Mouse (Mus musculus): ENCODE results near the gene Arfip1.

Gene Arfip1

GRCm38 (mm10) chr3:84492657-84493056, 89.8 kb downstream of the Arfip1 start:
- no peak for DNase-seq (ENCODE audit: low read depth in 2 of 2, low spot score in 2 of 2)

- DNase-seq (ENCODE audit: low read depth in 2 of 2, low spot score in 2 of 2) = no peak
Measured at GRCm38 (mm10) chr3:84492148-84492547, 90.3 kb downstream of the Arfip1 start.

GRCm38 (mm10) chr3:84488716-84489115, 93.7 kb downstream of the Arfip1 start:
- no peak for DNase-seq (ENCODE audit: low read depth in 2 of 2, low spot score in 2 of 2)

DNA sequence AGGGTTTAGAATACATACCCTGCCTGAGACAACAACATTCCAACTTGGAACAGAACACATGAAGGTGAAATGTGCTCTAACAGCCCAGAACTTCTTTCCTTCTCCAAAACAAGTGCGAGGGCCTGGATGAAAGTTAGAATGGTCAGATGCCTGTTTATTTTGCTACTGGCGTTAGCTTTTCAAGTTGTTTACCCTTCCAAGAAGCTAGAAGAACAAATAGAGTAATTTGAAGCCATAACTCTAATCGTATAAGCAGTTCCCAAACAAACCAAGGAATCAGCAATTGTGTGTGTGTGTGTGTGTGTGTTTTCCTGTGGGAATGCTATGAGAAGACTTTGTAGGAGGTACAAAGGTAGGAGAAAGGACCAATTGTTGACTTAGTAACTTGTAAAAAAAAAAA, 97.5 kb downstream of the Arfip1 start:
- no peak for DNase-seq (ENCODE audit: low read depth in 2 of 2, low spot score in 2 of 2)

GRCm38 (mm10) chr3:84484333-84484732, 98.1 kb downstream of the Arfip1 start:
- DNase-seq (ENCODE audit: low read depth in 2 of 2, low spot score in 2 of 2) = no peak

- DNase-seq (ENCODE audit: low read depth in 2 of 2, low spot score in 2 of 2) = no peak
Measured at GRCm38 (mm10) chr3:84482121-84482520, 100.3 kb downstream of the Arfip1 start.

DNA sequence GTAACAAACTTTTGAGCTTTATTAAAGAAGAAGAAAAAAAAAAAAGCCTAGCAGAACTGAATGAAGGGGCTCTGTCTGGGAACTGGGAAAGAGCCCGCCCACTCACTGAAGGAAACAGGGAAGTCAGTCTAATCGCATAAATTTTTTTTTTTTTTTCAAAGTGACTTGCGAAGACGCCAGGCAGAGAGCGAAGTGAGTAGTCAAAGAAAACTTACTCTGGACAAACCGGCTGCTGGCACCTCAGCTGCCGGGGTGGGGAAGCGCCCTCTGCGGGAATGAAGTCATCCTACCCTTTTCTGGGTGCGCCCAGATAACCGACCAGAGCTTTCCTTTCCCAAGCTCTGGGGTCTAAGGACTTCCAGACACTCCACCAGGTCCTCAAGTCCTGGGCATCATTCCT, 101.3 kb downstream of the Arfip1 start:
- no peak for DNase-seq (ENCODE audit: low read depth in 2 of 2, low spot score in 2 of 2)

DNA sequence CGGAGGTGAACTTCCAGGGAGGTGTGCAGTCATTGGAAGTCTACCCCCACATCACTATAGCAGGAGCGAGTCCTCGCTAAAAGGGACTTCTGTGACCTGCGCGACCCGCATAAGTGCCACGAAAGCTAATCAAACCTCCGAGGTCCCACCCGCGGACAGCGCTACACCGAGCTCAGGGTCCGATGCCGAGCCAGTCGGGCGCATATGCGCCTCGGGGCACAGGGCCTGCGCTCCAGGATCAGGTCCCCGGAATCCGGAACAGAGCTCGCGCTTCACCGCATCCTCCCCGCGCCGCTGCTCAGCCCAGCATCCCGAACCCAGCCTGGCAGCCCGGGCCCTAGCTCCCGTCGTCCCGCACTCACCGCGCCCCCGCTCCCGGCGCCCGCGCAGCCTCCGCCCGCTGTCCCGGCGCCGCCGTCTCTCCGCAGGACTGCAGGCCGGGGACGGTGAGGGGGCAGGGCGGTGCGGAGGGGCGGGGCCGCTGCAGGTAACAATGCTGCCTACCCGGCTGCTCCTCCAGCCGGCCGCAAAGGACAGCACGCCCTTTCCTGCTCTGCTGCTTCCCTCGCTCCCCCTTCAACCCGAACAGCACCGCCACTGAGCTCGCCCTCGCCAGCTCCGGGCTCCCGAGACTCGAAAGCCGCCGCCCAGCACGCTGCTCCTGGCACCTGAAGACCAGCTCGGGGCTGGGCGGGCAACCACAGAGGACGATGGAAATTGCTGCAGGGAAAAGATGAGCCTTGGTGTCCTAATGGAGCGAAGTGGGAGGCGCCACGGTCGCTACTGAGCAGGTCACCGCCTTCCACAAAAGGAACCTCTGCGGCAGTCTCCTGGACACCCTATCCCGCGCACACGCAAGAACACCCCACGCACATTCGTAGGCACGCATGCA, 102.2 kb downstream of the Arfip1 start, which contains the start of gene Fhdc1:
Gene Fhdc1, minus strand, starts transcription at position 424 of the 892 bp plus-strand sequence.
- DNase-seq (ENCODE audit: low read depth in 2 of 2, low spot score in 2 of 2) = no peak

DNA sequence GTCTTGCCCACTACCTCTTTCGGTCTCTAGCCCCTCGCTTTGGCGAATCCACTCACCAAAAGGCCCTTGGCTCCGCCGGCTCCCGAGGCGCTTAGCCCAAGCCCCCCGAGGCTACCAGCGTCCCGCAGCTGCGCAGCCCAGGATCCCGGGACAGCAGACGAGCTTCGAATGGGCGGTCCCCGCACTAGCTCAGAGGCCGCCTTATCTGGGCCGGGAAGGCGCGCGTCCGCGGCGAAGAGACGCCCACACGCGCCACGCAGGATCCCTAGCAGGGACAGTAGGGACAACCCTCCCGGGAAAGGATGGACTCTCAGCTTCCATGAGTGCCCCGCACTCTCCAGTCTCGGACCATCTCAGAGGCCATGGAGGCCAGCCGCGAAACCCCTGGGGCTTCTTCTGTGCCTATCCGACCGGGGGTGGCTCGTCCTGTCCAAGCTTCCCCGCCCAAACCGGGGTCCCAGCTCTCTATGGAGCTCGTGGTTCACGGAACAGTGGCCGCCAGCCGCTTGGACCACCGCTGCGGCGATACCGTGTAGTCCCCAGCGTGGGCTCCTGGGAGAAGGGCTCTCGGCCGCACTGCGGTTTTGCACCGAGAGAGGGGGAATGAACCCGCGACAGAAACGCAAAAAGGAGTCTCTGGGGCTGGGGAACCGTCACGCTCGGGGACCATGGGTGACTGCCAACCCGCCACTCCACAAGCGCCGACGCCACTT, 103.0 kb downstream of the Arfip1 start:
- DNase-seq (ENCODE audit: low read depth in 2 of 2, low spot score in 2 of 2) = no peak

- DNase-seq (ENCODE audit: low read depth in 2 of 2, low spot score in 2 of 2) = no peak
Measured at GRCm38 (mm10) chr3:84478896-84479292, 103.5 kb downstream of the Arfip1 start.

GRCm38 (mm10) chr3:84478195-84478594, 104.2 kb downstream of the Arfip1 start:
- DNase-seq (ENCODE audit: low read depth in 2 of 2, low spot score in 2 of 2) = no peak

GRCm38 (mm10) chr3:84477498-84477897, 104.9 kb downstream of the Arfip1 start:
- DNase-seq (ENCODE audit: low read depth in 2 of 2, low spot score in 2 of 2) = no peak

DNA sequence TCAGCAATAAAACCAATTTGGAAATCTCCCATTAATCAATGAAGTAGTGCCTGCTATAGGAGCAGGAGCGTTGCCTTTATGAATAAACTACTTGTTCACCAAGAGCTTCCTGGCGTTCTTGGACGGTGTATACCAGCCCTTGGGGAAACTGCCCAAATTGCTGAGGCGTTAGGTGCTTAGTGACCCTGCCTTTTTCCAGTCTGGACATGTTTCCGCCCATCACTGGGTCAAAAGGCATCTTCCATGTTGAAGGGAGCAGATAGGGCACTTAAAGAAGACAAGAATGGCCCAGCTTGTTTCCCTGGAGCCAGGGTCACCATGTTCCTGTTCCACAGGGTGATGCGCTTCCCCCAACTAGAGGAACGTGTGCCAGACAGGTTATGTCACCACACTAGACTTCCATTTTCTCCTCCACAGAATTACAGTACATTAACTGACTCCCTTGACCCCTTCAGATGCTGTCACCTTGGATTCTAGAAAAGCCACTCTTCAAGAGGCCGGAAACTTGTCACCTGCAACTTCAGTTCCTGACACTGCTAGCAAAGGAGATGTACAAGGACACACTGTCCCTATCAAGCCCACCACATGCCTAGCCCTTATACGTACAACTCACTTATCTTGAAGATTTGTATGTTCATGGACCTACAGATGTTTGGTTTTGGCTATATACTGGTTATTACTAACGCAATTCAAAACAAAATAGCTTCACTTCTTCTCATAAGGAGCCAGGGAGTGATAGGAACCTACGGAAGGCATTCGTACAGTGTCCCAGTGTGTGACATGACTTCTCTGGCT, 107.2 kb downstream of the Arfip1 start:
- no peak for DNase-seq (ENCODE audit: low read depth in 2 of 2, low spot score in 2 of 2)

DNA sequence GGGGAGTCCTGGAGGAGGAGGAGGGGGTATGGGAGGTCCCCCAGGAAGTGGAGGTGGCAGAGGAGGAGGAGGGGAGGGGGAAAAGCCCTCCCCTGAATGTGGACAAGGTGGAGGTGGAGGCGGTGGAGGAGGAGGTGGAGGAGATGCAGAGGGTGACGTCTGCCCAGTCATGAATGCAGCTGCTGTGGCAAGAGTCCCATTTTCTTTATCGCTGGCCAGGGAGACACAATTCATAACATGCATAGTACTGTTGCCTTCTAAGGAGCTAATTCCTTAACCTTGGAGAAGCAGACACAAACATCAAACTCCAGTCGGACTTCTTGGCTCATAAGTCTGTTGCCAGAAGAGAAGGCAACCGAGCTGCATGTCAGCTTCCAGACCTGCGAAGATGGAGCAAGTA, 108.0 kb downstream of the Arfip1 start:
- DNase-seq (ENCODE audit: low read depth in 2 of 2, low spot score in 2 of 2) = no peak

DNA sequence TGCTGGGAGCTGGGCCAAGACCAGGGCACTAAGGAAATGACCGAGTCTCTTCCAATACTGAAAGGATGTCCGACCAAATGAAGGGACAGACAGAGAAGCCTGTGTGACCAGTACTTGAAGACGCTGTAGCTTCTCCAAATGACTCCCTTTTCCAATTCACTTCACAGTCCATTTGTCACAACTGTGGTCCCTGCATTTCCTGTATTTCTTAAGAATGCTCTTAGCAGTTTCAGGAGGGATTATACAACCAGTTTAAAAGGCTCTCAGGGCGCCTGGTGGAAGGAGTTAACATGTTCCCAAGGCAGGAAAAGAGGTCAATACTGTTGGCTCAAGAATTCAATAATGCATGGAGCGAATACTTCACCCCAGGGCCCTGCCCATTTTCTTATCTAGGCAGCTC, 109.5 kb downstream of the Arfip1 start:
- DNase-seq (ENCODE audit: low read depth in 2 of 2, low spot score in 2 of 2) = no peak

DNA sequence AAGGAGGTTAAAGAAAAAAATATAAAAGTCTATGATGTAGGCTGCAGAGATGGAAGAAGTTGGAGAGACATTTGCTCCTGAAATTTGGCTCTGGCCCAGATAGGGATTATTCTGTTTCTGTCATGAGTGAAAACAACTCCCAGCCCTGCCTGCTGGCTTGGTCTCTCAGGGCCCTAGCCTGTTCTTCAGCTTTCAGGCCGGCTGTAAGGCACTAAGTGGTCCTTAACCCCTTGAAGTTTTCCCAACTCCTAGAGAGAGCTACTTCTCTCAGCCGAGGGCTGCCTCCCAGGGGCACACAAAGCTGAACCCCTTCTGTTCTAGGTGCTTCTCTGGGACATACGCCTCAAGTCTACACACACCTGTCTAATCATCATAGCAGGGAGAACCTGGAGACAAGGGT, 109.9 kb downstream of the Arfip1 start:
- no peak for DNase-seq (ENCODE audit: low read depth in 2 of 2, low spot score in 2 of 2)

- no peak for DNase-seq (ENCODE audit: low read depth in 2 of 2, low spot score in 2 of 2)
Measured at GRCm38 (mm10) chr3:84471146-84471545, 111.3 kb downstream of the Arfip1 start.

DNA sequence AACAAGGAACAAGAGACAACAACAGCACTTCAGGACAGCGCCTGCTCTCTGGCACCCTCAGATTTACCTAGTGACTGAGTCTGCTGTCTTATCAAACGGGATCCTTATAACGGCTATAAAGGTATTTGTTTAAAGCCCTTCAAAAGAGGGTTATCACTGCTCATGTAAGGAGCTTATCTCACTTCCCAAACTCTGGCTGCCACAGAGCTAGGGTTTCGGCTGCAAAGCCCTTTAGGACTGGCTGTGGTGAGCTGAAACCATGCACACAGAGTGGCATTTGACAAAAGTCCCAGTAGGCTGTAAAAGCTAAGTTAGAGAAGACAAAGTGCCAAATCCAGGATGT, 114.3 kb downstream of the Arfip1 start:
- DNase-seq (ENCODE audit: low read depth in 2 of 2, low spot score in 2 of 2) = no peak

DNA sequence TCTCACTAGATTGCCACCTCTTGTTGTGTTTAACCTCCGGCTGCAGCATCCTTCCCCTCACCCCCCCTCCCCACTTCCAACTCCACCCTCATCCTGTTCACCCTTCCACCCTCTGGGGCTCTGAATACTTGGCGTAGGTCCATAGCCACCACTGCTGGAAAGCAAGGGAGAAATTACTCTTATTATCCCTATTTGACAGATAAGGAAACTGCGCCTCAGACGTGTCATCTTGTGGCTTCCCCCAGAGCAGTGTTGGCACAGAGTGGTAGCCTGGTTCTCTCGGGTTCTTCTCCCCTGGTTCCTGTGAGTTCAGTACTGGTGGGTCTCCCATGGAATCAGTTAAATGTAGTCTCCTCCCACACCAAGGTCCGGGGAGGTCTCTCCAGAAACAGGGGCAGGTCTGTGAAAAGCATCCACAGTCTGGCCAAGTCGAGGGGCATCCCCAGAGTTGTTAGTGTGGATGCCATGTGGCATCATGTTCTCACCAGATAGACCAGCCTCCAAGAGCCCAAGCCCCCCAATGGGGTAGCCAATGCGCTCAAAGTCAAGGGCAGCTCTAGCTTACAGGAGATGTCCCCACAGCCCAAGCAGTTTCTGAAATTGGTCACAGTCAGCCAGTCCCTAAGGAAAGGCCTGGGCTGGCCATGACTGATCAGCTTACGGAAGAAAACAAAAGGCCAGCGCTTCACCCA, 114.9 kb downstream of the Arfip1 start:
- DNase-seq (ENCODE audit: low read depth in 2 of 2, low spot score in 2 of 2) = no peak

GRCm38 (mm10) chr3:84465822-84466500, 116.5 kb downstream of the Arfip1 start:
- no peak for DNase-seq (ENCODE audit: low read depth in 2 of 2, low spot score in 2 of 2)
